12 mouse cellular contexts compared by ENCODE assay signal in genomic region chr2:172843903-172844302, GRCm38 (mm10).
"Had no signal": no experiment of that assay in that cellular context is flagged by ENCODE, and none has a peak within 500 bp of the region (broad histone marks: within the 10 kb centered on the region; RNA-seq: fewer than 3 reads in every experiment).

No protein-coding gene starts in this region.

- H3K9me3 ChIP-seq: liver, embryonic 15.5 days; midbrain, embryonic 13.5 days had no signal

- H3K27me3 ChIP-seq: liver, embryonic 15.5 days; midbrain, embryonic 13.5 days had no signal

- DNase-seq: kidney, postnatal 10 days; kidney, postnatal 4 days; left cerebral cortex, postnatal 4 days; lung, adult 2 months; lung, postnatal 36 days; right cerebral cortex, postnatal 14 days; thymus, postnatal 4 days had no signal

- H3K4me3 ChIP-seq: layer of hippocampus, adult 2 months; liver, embryonic 15.5 days; midbrain, embryonic 13.5 days had no signal

- H3K36me3 ChIP-seq: liver, embryonic 15.5 days; midbrain, embryonic 13.5 days had no signal

- H3K9ac ChIP-seq: liver, embryonic 15.5 days; midbrain, embryonic 13.5 days had no signal

- ATAC-seq: lung, postnatal 0 days; midbrain, embryonic 13.5 days had no signal

- H3K27ac ChIP-seq: layer of hippocampus, adult 2 months; liver, embryonic 15.5 days; midbrain, embryonic 13.5 days had no signal

- H3K4me1 ChIP-seq: liver, embryonic 15.5 days; midbrain, embryonic 13.5 days had no signal

- H3K4me2 ChIP-seq: liver, embryonic 11.5 days; liver, embryonic 15.5 days; midbrain, embryonic 13.5 days had no signal
